Mouse (Mus musculus) small intestine, adult 2 months (tissue): ENCODE results near the gene Cdk14. TPM values are rescaled to one million over a fixed set of nuclear protein-coding genes. Genes with fewer than 3 reads are reported as not detected.

ENCODE experiments used
- H3K27ac ChIP-seq: fragments of 200-500 bp; 2 replicates; pipeline ENCODE4 v1.5.1; 2012; ENCODE audit warnings: low read depth, low read length, control low read depth, inconsistent platforms; ENCODE audit not compliant: insufficient read depth
- H3K27me3 ChIP-seq: fragments of 200-500 bp; 2 replicates; pipeline ENCODE4 v1.6.1; 2012; ENCODE audit warnings: mild to moderate bottlenecking, moderate library complexity, low read length, inconsistent platforms; ENCODE audit not compliant: control insufficient read depth, insufficient read depth
- H3K36me3 ChIP-seq: fragments of 200-500 bp; 2 replicates; pipeline ENCODE4 v1.6.1; 2012; ENCODE audit warnings: mild to moderate bottlenecking, low read length, control low read depth, inconsistent platforms; ENCODE audit not compliant: control insufficient read depth, insufficient read depth
- H3K4me1 ChIP-seq: fragments of 200-500 bp; 2 replicates; pipeline ENCODE4 v1.6.1; 2012; ENCODE audit warnings: low read length, inconsistent platforms, mixed read lengths; ENCODE audit not compliant: control insufficient read depth, insufficient read depth, insufficient read length
- H3K4me3 ChIP-seq: fragments of 200-500 bp; 2 replicates; pipeline ENCODE4 v1.5.1; 2012; ENCODE audit warnings: low read depth, mild to moderate bottlenecking, control low read depth, inconsistent platforms, low read length, moderate library complexity
- CTCF ChIP-seq: fragments of 200-500 bp; IDR thresholded peaks from 2 replicates; pipeline ENCODE4 v1.5.1; 2012; ENCODE audit warnings: low read depth, mild to moderate bottlenecking, control low read depth, inconsistent platforms, low read length, moderate library complexity, mixed read lengths; ENCODE audit not compliant: insufficient replicate concordance, insufficient read length; ENCODE audit errors: extremely low read depth
- POLR2A ChIP-seq: fragments of 200-500 bp; IDR thresholded peaks from 2 replicates; pipeline ENCODE4 v1.6.1; 2012; ENCODE audit warnings: low read depth, mild to moderate bottlenecking, control low read depth, inconsistent platforms, low read length, moderate library complexity
- WGBS: fragments of 180-500 bp; shearing (Covaris S2); methylation state at CpG from one replicate; pipeline ENCODE4 v1.1.7; 2018; 5-methylcytosine and 5-hydroxymethylcytosine counted together
- polyA plus RNA-seq: library from polyadenylated mRNA; depleted of rRNA; stranded (reverse); fragments of >200 nt; gene quantifications from 2 replicates; pipeline ENCODE4 v1.2.3, GENCODE M21; 2012

Cdk14 gene
- polyA plus RNA-seq, 1 experiment: 0.37 TPM

DNA sequence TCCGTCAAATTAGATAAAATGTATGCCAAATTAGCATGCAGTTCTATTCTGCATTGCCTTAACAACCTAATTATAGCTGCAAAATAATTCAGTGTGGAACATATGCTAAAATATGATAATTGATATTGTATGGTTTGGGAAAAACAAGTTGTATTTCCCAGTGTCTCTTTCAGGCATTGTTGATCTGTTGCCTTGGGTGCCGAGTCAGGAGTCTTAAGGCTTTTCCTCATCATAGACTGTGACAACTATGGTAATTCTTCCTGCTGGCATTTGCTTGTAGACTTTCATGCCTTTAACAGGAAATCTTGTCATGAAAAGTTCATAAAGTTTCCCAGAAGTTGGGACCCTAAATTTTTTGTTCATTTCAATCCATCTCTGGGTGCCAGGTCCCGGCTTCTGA is 641.8 kb downstream of the Cdk14 start:
- H3K27ac ChIP-seq: no peak overlapping the region
- no peaks in the 10 kb centered on the region for H3K36me3 ChIP-seq
- no peaks in the 10 kb centered on the region for H3K27me3 ChIP-seq
- no peak overlapping the region for H3K4me3 ChIP-seq
- no peaks in the 10 kb centered on the region for H3K4me1 ChIP-seq
- 86% methylated on average over 3 of the region's 3 CpGs for WGBS
- TF ChIP-seq POLR2A: no peak
- TF ChIP-seq CTCF: no peak

DNA sequence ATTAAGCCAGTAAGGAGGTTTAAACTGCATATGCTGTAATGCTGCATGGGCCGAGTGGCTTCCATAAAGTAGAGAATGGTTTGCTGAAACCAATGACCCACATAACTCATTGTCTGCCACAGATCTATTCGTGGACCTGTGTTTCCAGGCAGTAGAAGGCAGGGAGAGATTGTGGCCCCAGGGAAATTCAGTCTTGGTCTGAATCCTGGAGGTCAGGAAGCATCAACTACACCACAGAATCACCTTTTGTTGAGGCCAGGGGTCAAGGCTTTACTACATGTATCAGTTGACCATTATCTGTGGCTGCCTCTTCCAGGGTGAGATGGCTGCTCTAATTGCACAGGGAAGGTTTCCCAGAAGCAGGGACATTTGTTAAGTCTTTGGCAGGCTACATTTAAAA is 643.6 kb downstream of the Cdk14 start:
- TF ChIP-seq CTCF (no peak), POLR2A (no peak)
- no peaks in the 10 kb centered on the region for H3K36me3 ChIP-seq
- no peak overlapping the region for H3K4me3 ChIP-seq
- H3K27me3 ChIP-seq: no peaks in the 10 kb centered on the region
- no peaks in the 10 kb centered on the region for H3K4me1 ChIP-seq
- no peak overlapping the region for H3K27ac ChIP-seq
- WGBS: 64% methylated on average over 2 of the region's 2 CpGs

DNA sequence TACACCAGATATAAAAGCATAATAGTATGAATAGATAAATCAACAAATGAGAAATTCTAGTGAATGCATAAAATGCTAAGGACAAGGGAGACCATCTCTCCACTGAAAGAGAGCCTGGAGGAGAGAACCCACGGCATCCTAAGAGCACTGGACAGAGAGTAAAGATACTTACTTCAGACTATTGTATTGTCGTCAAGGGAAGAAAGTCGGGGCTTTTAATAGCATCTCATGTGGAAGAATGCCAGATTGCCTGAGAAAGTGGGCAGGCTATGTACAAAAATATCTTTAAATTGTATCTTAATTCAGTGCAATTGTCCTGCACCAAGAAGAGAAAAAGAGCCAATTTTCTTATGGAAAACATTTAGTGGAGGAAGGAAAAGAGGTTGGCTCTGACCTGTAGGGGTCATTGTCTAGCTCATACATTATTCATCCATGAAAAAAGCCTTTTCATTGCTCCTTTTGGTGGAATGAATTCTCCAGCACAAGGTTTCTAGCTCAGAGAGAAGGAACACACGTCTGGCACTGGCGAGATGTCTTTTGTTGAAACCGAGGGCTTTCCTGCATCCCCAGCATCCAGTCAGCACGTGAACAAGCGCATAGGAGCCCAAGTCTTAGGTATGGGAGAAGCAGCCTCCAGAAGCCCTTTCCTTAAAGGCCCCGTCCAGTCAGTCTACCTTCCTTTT is 646.9 kb downstream of the Cdk14 start:
- Histone ChIP-seq H3K4me3 (no peak overlapping the region), H3K27ac (no peak overlapping the region), H3K36me3 (no peaks in the 10 kb centered on the region), H3K27me3 (no peaks in the 10 kb centered on the region), H3K4me1 (no peaks in the 10 kb centered on the region)
- no peak for TF ChIP-seq POLR2A
- no peak for TF ChIP-seq CTCF
- 76% methylated on average over 9 of the region's 9 CpGs for WGBS

DNA sequence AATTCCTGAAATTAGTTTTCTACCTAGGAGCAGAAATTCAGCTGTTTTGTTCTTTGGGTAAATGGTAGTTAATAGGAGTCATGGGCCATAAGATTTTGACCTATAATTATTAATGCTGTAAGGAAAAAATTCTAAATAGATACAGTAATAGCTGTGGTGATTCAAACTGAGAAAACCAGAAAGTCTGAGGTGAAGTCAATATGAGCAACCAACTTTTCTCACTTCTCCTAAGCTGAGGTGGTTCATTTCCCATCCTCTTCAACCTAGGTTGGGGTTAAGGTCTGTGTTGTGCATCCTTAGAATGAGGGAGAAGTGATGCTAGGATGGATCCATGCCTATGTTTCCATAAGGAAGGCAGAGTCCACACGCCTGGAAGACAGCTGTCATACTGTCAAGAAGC is 649.5 kb downstream of the Cdk14 start:
- H3K4me3 ChIP-seq: no peak overlapping the region
- TF ChIP-seq POLR2A (no peak), CTCF (no peak)

DNA sequence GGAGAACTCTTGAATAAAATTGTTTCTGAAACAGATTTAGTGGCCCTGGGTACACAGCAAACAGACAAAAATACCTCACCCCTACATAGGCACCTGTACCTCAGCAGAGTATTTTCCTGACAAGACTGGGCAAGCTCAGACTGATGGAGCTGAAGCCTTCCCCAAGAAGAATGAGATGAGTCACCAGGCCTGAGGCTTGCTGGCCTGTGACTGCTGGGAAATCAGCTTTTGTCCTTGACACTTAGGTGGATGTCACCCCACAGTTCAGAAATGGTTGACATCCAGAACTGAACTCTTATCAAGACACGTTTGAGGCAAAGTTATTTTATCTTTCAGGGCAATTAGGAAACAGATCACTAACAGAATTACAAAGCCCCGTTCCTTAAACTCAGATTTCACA is 652.2 kb downstream of the Cdk14 start:
- 43% methylated on average over 2 of the region's 2 CpGs for WGBS
- Histone ChIP-seq H3K4me1 (no peaks in the 10 kb centered on the region), H3K27ac (no peak overlapping the region)

More for the DNA sequence above, 649.5 kb downstream of the Cdk14 start:
- H3K27me3 ChIP-seq: no peaks in the 10 kb centered on the region
- no peaks in the 10 kb centered on the region for H3K4me1 ChIP-seq
- 69% methylated on average over 1 of the region's 1 CpGs for WGBS
- H3K27ac ChIP-seq: no peak overlapping the region
- no peaks in the 10 kb centered on the region for H3K36me3 ChIP-seq

DNA sequence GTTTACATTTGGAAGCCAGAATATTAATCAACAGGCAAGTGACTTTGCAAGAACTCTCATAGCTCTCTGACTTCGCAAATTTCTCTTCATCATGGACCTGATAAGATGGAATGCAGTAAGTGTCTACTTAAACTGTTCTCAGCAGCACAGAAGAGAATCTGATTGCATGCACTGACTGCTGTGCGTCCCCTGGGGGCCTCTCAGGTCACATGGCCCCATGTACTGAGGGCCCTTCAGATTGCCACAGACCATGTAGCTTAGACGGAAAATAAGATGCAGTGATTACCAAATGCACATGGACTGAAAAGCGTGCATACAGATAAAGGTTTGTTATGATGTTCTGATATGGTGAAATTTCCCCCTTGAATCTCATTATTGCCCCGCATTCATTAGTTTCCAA is 653.4 kb downstream of the Cdk14 start:
- H3K4me1 ChIP-seq: no peaks in the 10 kb centered on the region
- H3K36me3 ChIP-seq: no peaks in the 10 kb centered on the region
- H3K4me3 ChIP-seq: no peak overlapping the region
- WGBS: 73% methylated on average over 5 of the region's 5 CpGs
- H3K27me3 ChIP-seq: no peaks in the 10 kb centered on the region
- no peak overlapping the region for H3K27ac ChIP-seq
- TF ChIP-seq CTCF (no peak), POLR2A (no peak)

More for the DNA sequence above, 652.2 kb downstream of the Cdk14 start:
- no peaks in the 10 kb centered on the region for H3K36me3 ChIP-seq
- TF ChIP-seq POLR2A: no peak
- TF ChIP-seq CTCF: no peak
- H3K4me3 ChIP-seq: no peak overlapping the region
- no peaks in the 10 kb centered on the region for H3K27me3 ChIP-seq

DNA sequence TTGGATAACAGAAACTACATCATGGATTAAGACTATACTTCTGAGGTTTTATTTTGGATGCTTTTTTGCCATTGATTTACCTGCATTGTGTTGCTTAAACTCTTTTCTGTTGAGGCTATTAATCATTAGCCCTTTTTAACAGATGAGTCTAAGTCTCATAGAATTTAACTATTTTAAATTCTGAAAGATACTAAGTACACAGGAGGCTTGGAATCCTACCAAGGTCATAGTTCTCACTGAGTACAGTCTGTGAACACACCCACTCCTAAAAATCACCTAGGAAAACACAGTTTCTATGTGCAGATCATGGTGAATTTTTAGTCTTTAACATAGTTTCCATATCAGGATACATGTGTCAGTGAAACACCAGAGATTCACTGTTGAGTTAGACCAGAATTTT is 658.2 kb downstream of the Cdk14 start:
- Histone ChIP-seq H3K27ac (no peak overlapping the region), H3K36me3 (no peaks in the 10 kb centered on the region), H3K4me3 (no peak overlapping the region), H3K4me1 (no peaks in the 10 kb centered on the region), H3K27me3 (no peaks in the 10 kb centered on the region)
- no peak for TF ChIP-seq CTCF
- no peak for TF ChIP-seq POLR2A

DNA sequence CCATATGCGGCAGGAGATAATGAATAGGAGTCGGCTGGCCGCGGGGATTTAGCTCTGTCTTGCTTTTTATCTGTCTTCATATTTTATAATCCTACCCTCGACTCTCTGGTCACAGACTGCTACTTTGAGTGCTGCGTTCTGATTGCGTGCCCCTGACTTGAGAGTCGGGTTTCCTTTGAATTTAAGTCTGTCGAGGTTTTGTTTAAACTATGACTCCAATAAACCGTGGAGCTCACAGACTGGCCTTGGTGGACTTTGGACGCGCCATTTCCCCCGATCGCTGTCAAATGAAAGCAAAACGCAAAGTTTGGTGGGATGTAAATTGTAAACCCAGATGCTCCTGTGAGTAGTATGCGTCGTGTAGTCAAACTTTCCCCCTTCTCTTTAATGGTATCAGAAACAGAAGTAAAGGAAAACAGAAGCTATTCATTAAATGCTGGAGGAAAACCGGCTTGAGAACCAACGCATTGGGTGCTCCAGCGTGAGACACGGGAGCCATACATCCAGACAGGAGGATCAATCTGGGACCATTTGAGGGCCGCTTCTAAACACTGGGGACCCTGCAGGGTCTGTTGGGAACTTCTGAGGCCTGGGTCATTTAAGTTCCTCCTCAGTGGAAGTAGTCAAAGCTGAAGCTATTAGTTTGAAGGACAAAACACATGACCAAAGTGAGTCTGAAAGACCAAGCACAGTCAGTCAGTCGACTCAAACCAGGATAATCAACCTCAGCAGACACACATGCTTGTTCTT is 661.6 kb downstream of the Cdk14 start:
- H3K4me3 ChIP-seq: peak overlapping the region; percentile 80

More for the DNA sequence above, 661.6 kb downstream of the Cdk14 start:
- Histone ChIP-seq H3K27ac (peak overlapping the region; percentile 61), H3K4me1 (0 out of 2 replicates have a peak, but pooled peaks cover 6% of the 10 kb centered on the region), H3K36me3 (no peaks in the 10 kb centered on the region), H3K27me3 (no peaks in the 10 kb centered on the region)
- no peak for TF ChIP-seq POLR2A
- no peak for TF ChIP-seq CTCF
- WGBS: under 1% methylated on average over 23 of the region's 23 CpGs
